ENCODE assay signal across 13 mouse cellular contexts in the genomic region with DNA sequence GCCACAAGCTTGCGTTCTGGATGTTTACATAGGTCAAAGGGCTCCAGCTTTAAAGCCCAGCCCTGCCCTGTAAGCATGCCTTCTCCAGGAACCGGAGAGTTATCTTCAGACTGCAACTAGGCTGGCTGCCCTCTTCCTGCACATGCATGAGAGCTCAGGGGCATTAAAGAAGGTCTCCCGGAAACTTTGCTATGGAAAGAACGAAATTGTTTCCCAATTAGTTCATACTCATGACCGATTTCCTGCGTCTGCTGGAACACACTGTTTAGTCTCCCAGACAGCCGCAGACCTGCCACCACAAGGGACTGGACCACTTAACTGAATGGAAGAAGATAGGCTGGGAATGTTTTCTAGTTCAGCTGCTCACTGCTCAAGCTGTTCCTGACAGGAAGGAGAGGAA. TPM values are rescaled to one million over a fixed set of nuclear protein-coding genes. Genes with fewer than 3 reads are reported as not detected.
DNase-seq lines count a peak whose midpoint lies in the region; ATAC-seq lines count a peak whose summit lies in the region.
"Had no signal": no experiment of that assay in that cellular context is flagged by ENCODE, and none has a peak within 500 bp of the region (broad histone marks: within the 10 kb centered on the region; RNA-seq: fewer than 3 reads in every experiment).

No protein-coding gene starts in this region.

- no peak overlapping the region for H3K4me2 ChIP-seq in embryonic facial prominence, embryonic 12.5 days (replicated peaks)
- no peak overlapping the region for H3K4me2 ChIP-seq in heart, embryonic 14.5 days (ENCODE audit: low read length)
- H3K4me2 ChIP-seq in midbrain, embryonic 16.5 days (ENCODE audit: low read length), result no peak overlapping the region
- H3K4me2 ChIP-seq: hindbrain, embryonic 14.5 days; liver, embryonic 12.5 days; midbrain, embryonic 15.5 days had no signal

- H3K27ac ChIP-seq in embryonic facial prominence, embryonic 12.5 days, result no peak overlapping the region
- peak overlapping the region; percentile 71 to 74 for H3K27ac ChIP-seq in heart, embryonic 14.5 days (replicated peaks in 1 of 2; ENCODE audit: control insufficient read depth in 1 of 2, insufficient read depth in 1 of 2, low read depth in 2 of 2, low read length in 2 of 2)
- no peak overlapping the region for H3K27ac ChIP-seq in midbrain, embryonic 16.5 days (ENCODE audit: low read length)
- H3K27ac ChIP-seq: hindbrain, embryonic 14.5 days; liver, embryonic 12.5 days; midbrain, embryonic 15.5 days had no signal

- no peaks in the 10 kb centered on the region for H3K9me3 ChIP-seq in embryonic facial prominence, embryonic 12.5 days
- no peaks in the 10 kb centered on the region for H3K9me3 ChIP-seq in heart, embryonic 14.5 days (ENCODE audit: control insufficient read depth, low read length)
- H3K9me3 ChIP-seq in midbrain, embryonic 16.5 days (replicated peaks; ENCODE audit: control insufficient read depth, low read length, poor library complexity, severe bottlenecking), result no peaks in the 10 kb centered on the region
- H3K9me3 ChIP-seq: liver, embryonic 12.5 days; midbrain, embryonic 15.5 days had no signal

- 38% methylated on average over 7 of the region's 7 CpGs for WGBS in embryonic facial prominence, embryonic 12.5 days
- WGBS in heart, embryonic 14.5 days, result 28% methylated on average over 7 of the region's 7 CpGs
- 63% methylated on average over 7 of the region's 7 CpGs for WGBS in midbrain, embryonic 16.5 days

- H3K9ac ChIP-seq in embryonic facial prominence, embryonic 12.5 days, result no peak overlapping the region
- no peak overlapping the region for H3K9ac ChIP-seq in heart, embryonic 14.5 days (ENCODE audit: low read length)
- H3K9ac ChIP-seq in midbrain, embryonic 16.5 days (ENCODE audit: low read depth, low read length), result no peak overlapping the region
- H3K9ac ChIP-seq: hindbrain, embryonic 14.5 days; liver, embryonic 12.5 days; midbrain, embryonic 15.5 days had no signal

- 0 out of 2 replicates have a peak, but pooled peaks have one; percentile 35 for ATAC-seq in embryonic facial prominence, embryonic 12.5 days (ENCODE audit: insufficient number of reproducible peaks, insufficient read depth, low FRiP score, low TSS enrichment)
- ATAC-seq in heart, embryonic 14.5 days (ENCODE audit: insufficient number of reproducible peaks, insufficient read depth, low FRiP score, low read depth), result peak; percentile 80
- no peak for ATAC-seq in midbrain, embryonic 16.5 days
- no peak for ATAC-seq in monocyte, adult 5-6 weeks (replicated peaks; ENCODE audit: insufficient number of reproducible peaks, low FRiP score, low TSS enrichment, poor library complexity, severe bottlenecking)
- ATAC-seq: forebrain, embryonic 16.5 days; liver, embryonic 12.5 days; midbrain, embryonic 15.5 days had no signal

- no peaks in the 10 kb centered on the region for H3K36me3 ChIP-seq in embryonic facial prominence, embryonic 12.5 days
- H3K36me3 ChIP-seq in heart, embryonic 14.5 days (ENCODE audit: control insufficient read depth, insufficient read depth, low read length), result no peaks in the 10 kb centered on the region
- H3K36me3 ChIP-seq in midbrain, embryonic 16.5 days (ENCODE audit: control insufficient read depth, insufficient read depth, low read length), result no peaks in the 10 kb centered on the region
- H3K36me3 ChIP-seq: liver, embryonic 12.5 days; midbrain, embryonic 15.5 days had no signal

- H3K4me1 ChIP-seq in embryonic facial prominence, embryonic 12.5 days, result no peaks in the 10 kb centered on the region
- H3K4me1 ChIP-seq in heart, embryonic 14.5 days (ENCODE audit: control insufficient read depth in 2 of 2, insufficient read depth in 2 of 2, low read length in 2 of 2), result peaks cover 12 to 14% of the 10 kb centered on the region in 2 experiments
- H3K4me1 ChIP-seq in midbrain, embryonic 16.5 days (ENCODE audit: control insufficient read depth, insufficient read depth, low read length), result no peaks in the 10 kb centered on the region
- H3K4me1 ChIP-seq: liver, embryonic 12.5 days; midbrain, embryonic 15.5 days had no signal

- DNase-seq in gastrocnemius, postnatal 25 days, result peak; percentile 9
- DNase-seq in gastrocnemius, postnatal 10 days, result no peak
- peak; percentile 5 for DNase-seq in lung, postnatal 10 days
- DNase-seq in left cerebral cortex, adult 9 months (ENCODE audit: low spot score in 2 of 2), result no peak
- DNase-seq: cerebellum, postnatal 10 days had no signal

- peaks cover 14% of the 10 kb centered on the region for H3K27me3 ChIP-seq in embryonic facial prominence, embryonic 12.5 days
- no peaks in the 10 kb centered on the region for H3K27me3 ChIP-seq in heart, embryonic 14.5 days (ENCODE audit: control insufficient read depth, insufficient read depth, low read length)
- no peaks in the 10 kb centered on the region for H3K27me3 ChIP-seq in midbrain, embryonic 16.5 days (ENCODE audit: control insufficient read depth, insufficient read depth, low read depth, low read length)
- H3K27me3 ChIP-seq: midbrain, embryonic 15.5 days had no signal

- H3K4me3 ChIP-seq in embryonic facial prominence, embryonic 12.5 days, result no peak overlapping the region
- no peak overlapping the region for H3K4me3 ChIP-seq in heart, embryonic 14.5 days (ENCODE audit: control insufficient read depth in 1 of 2, insufficient read depth in 1 of 2, low read depth in 1 of 2, low read length in 2 of 2)
- H3K4me3 ChIP-seq in midbrain, embryonic 16.5 days (ENCODE audit: low read depth, low read length), result no peak overlapping the region
- H3K4me3 ChIP-seq: liver, embryonic 12.5 days; midbrain, embryonic 15.5 days had no signal

RNA-seq across cellular contexts. Expression of a gene that starts 6.0 kb away (rescaled TPM):
- 1 to 10 TPM; 3.4 to 5.5 TPM for total RNA-seq in gastrocnemius, postnatal 25 days (2021)
- total RNA-seq in gastrocnemius, postnatal 10 days (2021), result 10 to 100 TPM; 11.0 to 15.6 TPM
- 1.8 and 2.0 TPM in 2 replicates for polyA plus RNA-seq in embryonic facial prominence, embryonic 12.5 days (2016; fragmentation: Nextera tagmentation; extraction: Ambion mirVana)
- 6.3 and 7.6 TPM in 2 replicates for polyA plus RNA-seq in heart, embryonic 14.5 days (2014; fragmentation: Nextera tagmentation; extraction: Ambion mirVana)
- 1.4 and 1.7 TPM in 2 replicates for polyA plus RNA-seq in midbrain, embryonic 16.5 days (2015; fragmentation: Nextera tagmentation; extraction: Ambion mirVana)
- total RNA-seq in monocyte, adult 5-6 weeks (2017), result not detected in 3 replicates

RNA-seq across cellular contexts. Expression of a gene that starts 16.0 kb away (rescaled TPM):
- total RNA-seq in gastrocnemius, postnatal 25 days (2021), result 1 to 10 TPM; 3.2 to 6.4 TPM
- 10 to 100 TPM; 17.9 to 23.0 TPM for total RNA-seq in gastrocnemius, postnatal 10 days (2021)
- polyA plus RNA-seq in embryonic facial prominence, embryonic 12.5 days (2016; fragmentation: Nextera tagmentation; extraction: Ambion mirVana), result 186 and 190 TPM in 2 replicates
- polyA plus RNA-seq in heart, embryonic 14.5 days (2014; fragmentation: Nextera tagmentation; extraction: Ambion mirVana), result 123 TPM in 2 replicates
- 301 and 305 TPM in 2 replicates for polyA plus RNA-seq in midbrain, embryonic 16.5 days (2015; fragmentation: Nextera tagmentation; extraction: Ambion mirVana)
- 2.3 TPM in 1 of 3 replicates, not detected in the others for total RNA-seq in monocyte, adult 5-6 weeks (2017)

Comparison
In these comparisons a context has a peak if more than half of its experiments do, and no peak if none do; other contexts are left out.
1. DNase-seq: peak in gastrocnemius, postnatal 25 days (single experiment) and lung, postnatal 10 days (single experiment); none in gastrocnemius, postnatal 10 days (single experiment) and left cerebral cortex, adult 9 months (0 of 2).
2. ATAC-seq: peak in embryonic facial prominence, embryonic 12.5 days (single experiment) and heart, embryonic 14.5 days (single experiment); none in midbrain, embryonic 16.5 days (single experiment) and monocyte, adult 5-6 weeks (single experiment).
3. H3K27ac ChIP-seq: peak in heart, embryonic 14.5 days (2 of 2); none in embryonic facial prominence, embryonic 12.5 days (single experiment) and midbrain, embryonic 16.5 days (single experiment).